ENCODE assay signal across 16 mouse cellular contexts in genomic region chr4:156057702-156058101, GRCm38 (mm10). TPM values are rescaled to one million over a fixed set of nuclear protein-coding genes. Genes with fewer than 3 reads are reported as not detected.
A peak's percentile ranks its signal among the peaks of the same experiment; 100 is the strongest.
DNase-seq lines count a peak whose midpoint lies in the region; ATAC-seq lines count a peak whose summit lies in the region.
"Had no signal": no experiment of that assay in that cellular context is flagged by ENCODE, and none has a peak within 500 bp of the region (broad histone marks: within the 10 kb centered on the region; RNA-seq: fewer than 3 reads in every experiment).

No protein-coding gene starts in this region.

- peaks cover 8% of the 10 kb centered on the region for H3K4me1 ChIP-seq in limb, embryonic 12.5 days (replicated peaks)
- peaks cover 13% of the 10 kb centered on the region for H3K4me1 ChIP-seq in limb, embryonic 10.5 days
- no peaks in the 10 kb centered on the region for H3K4me1 ChIP-seq in embryonic facial prominence, embryonic 12.5 days
- peaks cover 22% of the 10 kb centered on the region; the same call in 1 of the 2 replicates for H3K4me1 ChIP-seq in intestine, embryonic 16.5 days (ENCODE audit: control insufficient read depth, insufficient read depth, low read length)
- H3K4me1 ChIP-seq in stomach, embryonic 16.5 days (ENCODE audit: control insufficient read depth, insufficient read depth, low read length) = no peaks in the 10 kb centered on the region; the same call in 1 of the 2 replicates

- no peaks in the 10 kb centered on the region for H3K36me3 ChIP-seq in limb, embryonic 12.5 days
- no peaks in the 10 kb centered on the region for H3K36me3 ChIP-seq in limb, embryonic 10.5 days
- H3K36me3 ChIP-seq in embryonic facial prominence, embryonic 12.5 days = no peaks in the 10 kb centered on the region
- no peaks in the 10 kb centered on the region for H3K36me3 ChIP-seq in intestine, embryonic 16.5 days (ENCODE audit: control insufficient read depth, insufficient read depth, low read length)
- no peaks in the 10 kb centered on the region for H3K36me3 ChIP-seq in stomach, embryonic 16.5 days (ENCODE audit: control insufficient read depth, insufficient read depth, low read length)

- no peaks in the 10 kb centered on the region for H3K27me3 ChIP-seq in limb, embryonic 12.5 days
- 0 out of 2 replicates have a peak, but pooled peaks cover 8% of the 10 kb centered on the region for H3K27me3 ChIP-seq in limb, embryonic 10.5 days (ENCODE audit: low read depth, poor library complexity, severe bottlenecking)
- no peaks in the 10 kb centered on the region; the same call in 1 of the 2 replicates for H3K27me3 ChIP-seq in embryonic facial prominence, embryonic 12.5 days
- H3K27me3 ChIP-seq in intestine, embryonic 16.5 days (replicated peaks; ENCODE audit: control insufficient read depth, insufficient read depth, low read length) = no peaks in the 10 kb centered on the region
- H3K27me3 ChIP-seq in stomach, embryonic 16.5 days (ENCODE audit: control insufficient read depth, insufficient read depth, low read length) = no peaks in the 10 kb centered on the region

- no peak overlapping the region for H3K9ac ChIP-seq in limb, embryonic 12.5 days (replicated peaks)
- H3K9ac ChIP-seq in embryonic facial prominence, embryonic 12.5 days = no peak overlapping the region; the same call in 1 of the 2 replicates
- peak overlapping the region; percentile 68 for H3K9ac ChIP-seq in intestine, embryonic 16.5 days (ENCODE audit: low read depth, low read length)
- H3K9ac ChIP-seq in stomach, embryonic 16.5 days (ENCODE audit: low read length) = peak overlapping the region; percentile 65
- H3K9ac ChIP-seq: liver, embryonic 14.5 days had no signal

- H3K4me3 ChIP-seq in limb, embryonic 12.5 days (replicated peaks) = peak overlapping the region; percentile 5; the same call in 1 of the 2 replicates
- H3K4me3 ChIP-seq in limb, embryonic 10.5 days = no peak overlapping the region
- H3K4me3 ChIP-seq in embryonic facial prominence, embryonic 12.5 days = peak overlapping the region; percentile 30; the same call in 1 of the 2 replicates
- H3K4me3 ChIP-seq in intestine, embryonic 16.5 days (ENCODE audit: low read length) = peak overlapping the region; percentile 59
- H3K4me3 ChIP-seq in stomach, embryonic 16.5 days (replicated peaks; ENCODE audit: low read length) = peak overlapping the region; percentile 46
- H3K4me3 ChIP-seq: heart, adult 2 months had no signal

- H3K27ac ChIP-seq in limb, embryonic 12.5 days = no peak overlapping the region
- H3K27ac ChIP-seq in limb, embryonic 10.5 days = no peak overlapping the region
- no peak overlapping the region for H3K27ac ChIP-seq in embryonic facial prominence, embryonic 12.5 days
- peak overlapping the region; percentile 79 for H3K27ac ChIP-seq in intestine, embryonic 16.5 days (ENCODE audit: low read length)
- peak overlapping the region; percentile 64; the same call in 1 of the 2 replicates for H3K27ac ChIP-seq in stomach, embryonic 16.5 days (ENCODE audit: low read length)
- H3K27ac ChIP-seq: heart, adult 2 months; liver, embryonic 14.5 days had no signal

- ATAC-seq in limb, embryonic 12.5 days (ENCODE audit: insufficient number of reproducible peaks, insufficient read depth, low FRiP score, low TSS enrichment, low read depth) = no peak
- ATAC-seq in embryonic facial prominence, embryonic 12.5 days (ENCODE audit: insufficient number of reproducible peaks, insufficient read depth, low FRiP score, low TSS enrichment) = no peak
- ATAC-seq in intestine, embryonic 16.5 days = no peak
- ATAC-seq in stomach, embryonic 16.5 days (ENCODE audit: insufficient read depth, low FRiP score) = no peak
- ATAC-seq: CD4-positive, CD25-positive, alpha-beta regulatory T cell, adult 4 months had no signal

- H3K9me3 ChIP-seq in limb, embryonic 12.5 days = no peaks in the 10 kb centered on the region
- H3K9me3 ChIP-seq in limb, embryonic 10.5 days (replicated peaks) = no peaks in the 10 kb centered on the region
- no peaks in the 10 kb centered on the region for H3K9me3 ChIP-seq in embryonic facial prominence, embryonic 12.5 days
- no peaks in the 10 kb centered on the region for H3K9me3 ChIP-seq in intestine, embryonic 16.5 days (ENCODE audit: control insufficient read depth, low read length)
- no peaks in the 10 kb centered on the region for H3K9me3 ChIP-seq in stomach, embryonic 16.5 days (replicated peaks; ENCODE audit: control insufficient read depth, low read length)

- DNase-seq in limb, embryonic 10.5 days (ENCODE audit: low spot score) = no peak
- DNase-seq in right cerebral cortex, adult 18-20 months = no peak
- no peak for DNase-seq in gastrocnemius, adult 8-10 months (ENCODE audit: low spot score in 2 of 2)
- DNase-seq: cerebellum, adult 11-12 months; heart, adult 2 months; heart, postnatal 10 days; spleen, adult 18-20 months had no signal

- 66% methylated on average over 10 of the region's 10 CpGs for WGBS in limb, embryonic 12.5 days
- WGBS in limb, embryonic 10.5 days = 76% methylated on average over 10 of the region's 10 CpGs
- 52% methylated on average over 10 of the region's 10 CpGs for WGBS in embryonic facial prominence, embryonic 12.5 days
- 48% methylated on average over 10 of the region's 10 CpGs for WGBS in intestine, embryonic 16.5 days
- WGBS in stomach, embryonic 16.5 days = 56% methylated on average over 10 of the region's 10 CpGs

- no peak overlapping the region for H3K4me2 ChIP-seq in limb, embryonic 12.5 days
- peak overlapping the region; percentile 29 for H3K4me2 ChIP-seq in embryonic facial prominence, embryonic 12.5 days (replicated peaks)
- H3K4me2 ChIP-seq in intestine, embryonic 16.5 days (ENCODE audit: low read depth, low read length) = peak overlapping the region; percentile 39
- peak overlapping the region; percentile 50 for H3K4me2 ChIP-seq in stomach, embryonic 16.5 days (ENCODE audit: low read depth, low read length)

RNA-seq across cellular contexts. Expression of gene Ttll10, which starts 1.5 kb away (rescaled TPM):
- 0.58 and 1.3 TPM in 2 replicates for polyA plus RNA-seq in limb, embryonic 12.5 days (2016; fragmentation: Nextera tagmentation; extraction: Ambion mirVana)
- polyA plus RNA-seq in limb, embryonic 10.5 days (2016; fragmentation: Nextera tagmentation; extraction: Ambion mirVana) = 0.54 and 0.67 TPM in 2 replicates
- polyA plus RNA-seq in embryonic facial prominence, embryonic 12.5 days (2016; fragmentation: Nextera tagmentation; extraction: Ambion mirVana) = 1.0 and 1.5 TPM in 2 replicates
- polyA plus RNA-seq in intestine, embryonic 16.5 days (2015; fragmentation: Nextera tagmentation; extraction: Ambion mirVana) = 4.2 and 4.7 TPM in 2 replicates
- 4.6 and 5.0 TPM in 2 replicates for polyA plus RNA-seq in stomach, embryonic 16.5 days (2015; fragmentation: Nextera tagmentation; extraction: Ambion mirVana)
- not detected for total RNA-seq in gastrocnemius, adult 8-10 months (2022)
- total RNA-seq: heart, adult 2 months; heart, postnatal 10 days; left cerebral cortex, postnatal 10 days; monocyte, adult 5-6 weeks had no signal
- polyA plus RNA-seq: neural tube, embryonic 14.5 days had no signal

RNA-seq across cellular contexts. Expression of gene Tnfrsf18, which starts 31.7 kb away (rescaled TPM):
- polyA plus RNA-seq in limb, embryonic 12.5 days (2016; fragmentation: Nextera tagmentation; extraction: Ambion mirVana) = 1.8 and 1.9 TPM in 2 replicates
- 1.2 and 1.5 TPM in 2 replicates for polyA plus RNA-seq in limb, embryonic 10.5 days (2016; fragmentation: Nextera tagmentation; extraction: Ambion mirVana)
- 1.9 and 2.3 TPM in 2 replicates for polyA plus RNA-seq in embryonic facial prominence, embryonic 12.5 days (2016; fragmentation: Nextera tagmentation; extraction: Ambion mirVana)
- polyA plus RNA-seq in intestine, embryonic 16.5 days (2015; fragmentation: Nextera tagmentation; extraction: Ambion mirVana) = 1.0 and 1.4 TPM in 2 replicates
- 2.4 and 3.1 TPM in 2 replicates for polyA plus RNA-seq in stomach, embryonic 16.5 days (2015; fragmentation: Nextera tagmentation; extraction: Ambion mirVana)
- not detected for total RNA-seq in gastrocnemius, adult 8-10 months (2022)
- total RNA-seq: left cerebral cortex, postnatal 10 days had no signal

RNA-seq across cellular contexts. Expression of gene Tnfrsf4, which starts 44.1 kb away (rescaled TPM):
- 0.84 and 0.92 TPM in 2 replicates for polyA plus RNA-seq in limb, embryonic 12.5 days (2016; fragmentation: Nextera tagmentation; extraction: Ambion mirVana)
- polyA plus RNA-seq in limb, embryonic 10.5 days (2016; fragmentation: Nextera tagmentation; extraction: Ambion mirVana) = 0.60 and 0.61 TPM in 2 replicates
- polyA plus RNA-seq in embryonic facial prominence, embryonic 12.5 days (2016; fragmentation: Nextera tagmentation; extraction: Ambion mirVana) = 0.70 and 1.1 TPM in 2 replicates
- 0.55 and 0.86 TPM in 2 replicates for polyA plus RNA-seq in intestine, embryonic 16.5 days (2015; fragmentation: Nextera tagmentation; extraction: Ambion mirVana)
- polyA plus RNA-seq in stomach, embryonic 16.5 days (2015; fragmentation: Nextera tagmentation; extraction: Ambion mirVana) = 0.30 and 0.87 TPM in 2 replicates
- total RNA-seq in gastrocnemius, adult 8-10 months (2022) = 1 to 10 TPM in 3 of 4 experiments, under 1 TPM in 1; 0.65 to 1.9 (median 1.4) TPM
- total RNA-seq: heart, adult 2 months had no signal

RNA-seq across cellular contexts. Expression of gene 9430015G10Rik, which starts 52.1 kb away (rescaled TPM):
- 59.9 and 63.1 TPM in 2 replicates for polyA plus RNA-seq in limb, embryonic 12.5 days (2016; fragmentation: Nextera tagmentation; extraction: Ambion mirVana)
- 76.0 and 78.5 TPM in 2 replicates for polyA plus RNA-seq in limb, embryonic 10.5 days (2016; fragmentation: Nextera tagmentation; extraction: Ambion mirVana)
- 54.8 and 55.5 TPM in 2 replicates for polyA plus RNA-seq in embryonic facial prominence, embryonic 12.5 days (2016; fragmentation: Nextera tagmentation; extraction: Ambion mirVana)
- 21.4 and 22.3 TPM in 2 replicates for polyA plus RNA-seq in intestine, embryonic 16.5 days (2015; fragmentation: Nextera tagmentation; extraction: Ambion mirVana)
- 26.8 and 32.3 TPM in 2 replicates for polyA plus RNA-seq in stomach, embryonic 16.5 days (2015; fragmentation: Nextera tagmentation; extraction: Ambion mirVana)
- 1 to 10 TPM; 2.1 to 4.2 (median 2.4) TPM for total RNA-seq in gastrocnemius, adult 8-10 months (2022)

Comparison
In these comparisons a context has a peak if more than half of its experiments do, and no peak if none do; other contexts are left out.
1. H3K27ac ChIP-seq: peak in intestine, embryonic 16.5 days (single experiment) and stomach, embryonic 16.5 days (single experiment); none in limb, embryonic 12.5 days (single experiment), limb, embryonic 10.5 days (single experiment) and embryonic facial prominence, embryonic 12.5 days (single experiment).
2. H3K9ac ChIP-seq: peak in intestine, embryonic 16.5 days (single experiment) and stomach, embryonic 16.5 days (single experiment); none in limb, embryonic 12.5 days (single experiment) and embryonic facial prominence, embryonic 12.5 days (single experiment).